Mouse (Mus musculus) embryonic facial prominence, embryonic 14.5 days (tissue): ENCODE measurements around the gene Crocc2. TPM values are rescaled to one million over a fixed set of nuclear protein-coding genes. Genes with fewer than 3 reads are reported as not detected.

ENCODE experiments used
- ATAC-seq: fragments of 200-750 bp; cut with Nextera tagmentation; 2 replicates; pipeline ENCODE4 v1.8.0; 2017; ENCODE audit warnings: low read depth, moderate number of reproducible peaks, moderate TSS enrichment
- DNase-seq: peaks from one replicate; pipeline ENCODE4 v3.0.0-alpha.2; 2015; ENCODE audit warnings: low spot score
- H3K27ac ChIP-seq: fragments of 300-500 bp; sonication (generic); replicated peaks from 2 replicates; pipeline ENCODE4 v1.5.1; 2014; ENCODE audit warnings: low read depth, mild to moderate bottlenecking, low read length, moderate library complexity
- H3K27me3 ChIP-seq: fragments of 300-500 bp; sonication (generic); replicated peaks from 2 replicates; pipeline ENCODE4 v1.6.1; 2014; ENCODE audit warnings: low read length; ENCODE audit not compliant: control insufficient read depth, insufficient read depth
- H3K36me3 ChIP-seq: fragments of 300-500 bp; sonication (generic); 2 replicates; pipeline ENCODE4 v1.6.1; 2014; ENCODE audit warnings: low read length, mixed read lengths; ENCODE audit not compliant: control insufficient read depth, insufficient read depth
- H3K4me1 ChIP-seq: fragments of 300-500 bp; sonication (generic); 2 replicates; pipeline ENCODE4 v1.6.1; 2014; ENCODE audit warnings: antibody characterized with exemption, low read length; ENCODE audit not compliant: control insufficient read depth, insufficient read depth
- H3K4me2 ChIP-seq: fragments of 300-500 bp; sonication (generic); 2 replicates; pipeline ENCODE4 v1.6.1; 2014; ENCODE audit warnings: low read depth, mild to moderate bottlenecking, low read length, moderate library complexity, mixed read lengths
- H3K4me3 ChIP-seq: fragments of 300-500 bp; sonication (generic); 2 replicates; pipeline ENCODE4 v1.5.1; 2014; ENCODE audit warnings: low read depth, mild to moderate bottlenecking, low read length
- H3K9ac ChIP-seq: fragments of 300-500 bp; sonication (generic); 2 replicates; pipeline ENCODE4 v1.6.1; 2014; ENCODE audit warnings: low read depth, mild to moderate bottlenecking, low read length, moderate library complexity, mixed read lengths
- H3K9me3 ChIP-seq: fragments of 300-500 bp; sonication (generic); 2 replicates; pipeline ENCODE4 v1.6.1; 2016; ENCODE audit warnings: low read length; ENCODE audit not compliant: control insufficient read depth
- WGBS: fragments of 180-500 bp; shearing (Covaris S2); extraction: QIAGEN DNeasy Blood & Tissue Kit; methylation state at CpG from one replicate; pipeline ENCODE4 v1.1.7; 2014; 5-methylcytosine and 5-hydroxymethylcytosine counted together
- polyA plus RNA-seq: library from polyadenylated mRNA; unstranded; fragments of >200 nt; fragmentation: Nextera tagmentation; extraction: Ambion mirVana; gene quantifications from 2 replicates; pipeline ENCODE4 v1.2.1, GENCODE M21; 2014

The Crocc2 gene
- polyA plus RNA-seq, 1 experiment from 2014 or later, result 3.0 TPM

DNA sequence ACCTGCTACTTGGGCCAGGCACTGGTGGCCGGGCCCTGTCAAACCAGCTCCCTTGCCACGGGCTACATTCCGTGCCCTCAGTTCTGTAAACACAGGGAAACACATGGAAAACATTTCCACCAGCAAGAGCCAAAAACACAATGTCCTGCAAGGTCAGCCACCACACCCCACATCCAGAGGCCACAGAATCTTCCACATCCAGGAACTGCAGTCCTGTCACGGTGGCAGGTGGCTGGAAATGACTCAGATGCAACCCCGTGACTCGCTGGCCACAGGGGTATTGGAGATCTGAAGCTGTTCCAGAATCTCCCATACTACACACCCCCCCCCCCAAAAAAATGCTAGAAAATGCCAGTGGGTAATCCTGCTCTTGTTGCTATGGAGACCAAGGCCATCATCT lies 60.7 kb downstream of the Crocc2 start:
- Histone ChIP-seq H3K27me3 (no peaks in the 10 kb centered on the region), H3K4me3 (no peak overlapping the region), H3K4me2 (no peak overlapping the region), H3K27ac (no peak overlapping the region), H3K9ac (no peak overlapping the region), H3K9me3 (no peaks in the 10 kb centered on the region), H3K4me1 (peaks cover 29% of the 10 kb centered on the region), H3K36me3 (no peaks in the 10 kb centered on the region)
- no peak for ATAC-seq
- no peak for DNase-seq
- 68% methylated on average over 6 of the region's 6 CpGs for WGBS

DNA sequence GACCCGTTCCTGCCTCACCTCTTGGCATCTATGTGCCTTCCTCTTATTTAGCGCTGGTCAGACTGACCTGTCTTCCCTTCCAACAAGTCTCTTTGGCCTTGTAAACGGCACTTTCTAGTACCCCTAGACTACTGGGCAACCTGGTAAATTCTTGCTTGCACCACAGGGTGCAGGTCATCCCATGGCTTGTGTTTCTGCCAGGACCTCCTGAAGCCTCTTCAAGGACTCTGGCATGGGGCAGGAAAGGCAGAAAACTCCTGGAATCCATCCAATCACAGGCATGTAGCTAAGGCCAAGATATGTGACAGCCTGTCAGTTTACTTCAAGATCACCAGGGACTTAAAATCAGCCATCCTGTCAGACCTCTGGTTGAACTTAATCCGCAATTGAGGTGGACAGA lies 61.1 kb downstream of the Crocc2 start:
- ATAC-seq, result no peak
- peaks cover 33% of the 10 kb centered on the region for H3K4me1 ChIP-seq
- no peak overlapping the region for H3K9ac ChIP-seq
- no peak overlapping the region for H3K27ac ChIP-seq
- no peaks in the 10 kb centered on the region for H3K36me3 ChIP-seq
- no peaks in the 10 kb centered on the region for H3K27me3 ChIP-seq
- H3K9me3 ChIP-seq, result no peaks in the 10 kb centered on the region
- no peak for DNase-seq
- H3K4me3 ChIP-seq, result no peak overlapping the region
- H3K4me2 ChIP-seq, result no peak overlapping the region
- 76% methylated on average over 3 of the region's 4 CpGs for WGBS

DNA sequence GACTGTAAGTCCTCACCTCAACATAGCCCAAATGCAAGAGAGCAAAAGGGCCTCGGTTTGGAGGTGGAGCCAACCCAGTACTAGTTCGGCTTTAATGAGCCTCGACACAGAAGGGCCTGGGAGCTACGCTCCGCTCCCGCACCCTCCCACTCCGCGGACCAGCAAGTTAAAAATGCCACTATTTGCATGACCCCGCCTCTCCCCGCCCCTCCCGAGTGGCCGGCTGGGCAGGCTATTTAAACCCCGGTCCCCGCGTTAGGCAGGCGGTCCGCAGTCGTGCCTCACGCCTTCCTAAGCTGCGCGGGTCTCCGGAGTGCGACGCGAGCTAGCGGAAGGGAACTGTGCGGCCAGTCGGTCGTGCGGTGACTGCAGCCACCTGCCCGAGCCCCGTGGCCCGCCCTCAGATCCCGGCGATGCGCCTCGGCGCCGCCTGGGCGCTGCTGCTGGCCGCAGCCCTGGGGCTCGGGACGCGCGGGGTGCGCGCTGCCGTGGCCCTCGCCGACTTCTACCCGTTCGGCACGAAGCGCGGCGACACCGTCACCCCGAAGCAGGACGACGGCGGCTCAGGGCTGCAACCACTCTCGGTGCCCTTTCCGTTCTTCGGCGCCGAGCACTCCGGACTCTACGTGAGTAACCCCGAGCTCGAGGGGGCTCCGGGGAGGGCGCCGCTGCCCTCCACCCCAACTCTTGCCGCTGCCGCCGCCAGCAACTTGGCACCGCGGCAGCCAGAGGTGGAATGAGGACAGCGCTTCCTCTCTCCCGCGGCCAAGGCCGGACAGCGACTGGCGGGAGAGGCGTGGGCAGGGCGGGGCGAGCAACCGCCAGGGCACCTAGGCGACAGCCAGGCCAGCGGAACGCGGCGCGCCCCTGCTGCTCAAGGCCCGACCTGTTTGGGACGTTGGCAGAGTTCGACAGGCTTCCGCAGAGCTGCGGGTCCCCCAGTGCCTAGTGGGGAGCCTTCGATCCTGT lies 67.3 kb downstream of the Crocc2 start, which contains the start of gene Sned1:
Sned1 (plus strand) TSS at position 266 of the 969 bp plus-strand sequence.
- H3K4me2 ChIP-seq, result peak within 1 kb of the TSS; percentile 96
- ATAC-seq (peak; percentile 92), DNase-seq (peak; percentile 94)
- H3K36me3 ChIP-seq, result no peaks in the 10 kb centered on the region
- H3K27ac ChIP-seq, result 0 out of 2 replicates have a peak within 1 kb of the TSS, but pooled peaks have one; percentile 39
- under 1% methylated on average over 42 of the region's 100 CpGs for WGBS
- peaks cover 37% of the 10 kb centered on the region for H3K4me1 ChIP-seq
- peak within 1 kb of the TSS; percentile 69 for H3K4me3 ChIP-seq
- H3K27me3 ChIP-seq, result no peaks in the 10 kb centered on the region; the same call in 1 of the 2 replicates
- no peaks in the 10 kb centered on the region for H3K9me3 ChIP-seq
- H3K9ac ChIP-seq, result peak within 1 kb of the TSS; percentile 72

DNA sequence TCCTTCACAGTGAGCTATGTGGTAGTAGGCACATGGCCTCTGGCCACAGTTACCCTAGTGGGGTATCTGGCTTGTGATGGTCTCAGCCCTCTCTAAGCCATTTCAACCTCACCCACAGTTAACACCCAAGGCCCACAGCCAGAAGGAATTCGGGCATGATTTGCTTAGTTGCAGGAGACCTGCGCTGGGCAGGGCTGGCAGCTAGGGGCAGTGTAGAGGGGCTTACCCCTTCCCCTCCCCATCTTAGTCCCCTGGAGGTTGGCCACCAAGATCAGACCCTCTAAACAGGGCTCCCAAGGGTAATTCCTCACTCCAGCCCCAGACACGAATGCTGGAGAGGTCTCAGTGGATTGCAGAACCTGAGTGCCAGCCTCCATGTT lies 68.0 kb downstream of the Crocc2 start:
- ATAC-seq (no peak), DNase-seq (peak; percentile 40)
- no peaks in the 10 kb centered on the region for H3K9me3 ChIP-seq
- H3K27me3 ChIP-seq, result no peaks in the 10 kb centered on the region; the same call in 1 of the 2 replicates
- peak overlapping the region; percentile 96 for H3K4me2 ChIP-seq
- H3K9ac ChIP-seq, result peak overlapping the region; percentile 72
- no peaks in the 10 kb centered on the region for H3K36me3 ChIP-seq
- H3K4me3 ChIP-seq, result peak overlapping the region; percentile 69
- 6% methylated on average over 2 of the region's 3 CpGs for WGBS
- peaks cover 34% of the 10 kb centered on the region for H3K4me1 ChIP-seq
- H3K27ac ChIP-seq, result no peak overlapping the region

DNA sequence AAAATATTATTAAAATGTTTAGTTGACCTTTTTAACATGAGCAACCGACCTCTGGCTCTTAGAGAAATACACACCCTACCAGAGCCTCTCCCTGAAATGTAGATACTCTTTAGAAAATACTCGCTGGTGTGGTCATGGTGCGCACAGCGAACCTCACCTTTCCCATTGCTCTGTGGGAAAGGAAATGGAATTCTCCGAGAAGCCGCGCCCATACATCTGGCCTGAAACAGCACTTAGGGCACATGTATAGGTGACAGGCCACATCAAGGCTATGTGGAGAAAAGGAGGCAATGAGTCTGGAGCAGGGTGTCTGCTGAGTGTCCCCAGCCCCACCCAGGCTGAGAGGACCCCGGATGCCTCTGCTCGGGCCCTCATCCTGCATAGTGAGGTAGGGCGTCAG lies 69.2 kb downstream of the Crocc2 start:
- peak overlapping the region; percentile 96; the same call in 1 of the 2 replicates for H3K4me2 ChIP-seq
- 0 out of 2 replicates have a peak overlapping the region, but pooled peaks have one; percentile 2 for H3K9ac ChIP-seq
- H3K4me3 ChIP-seq, result no peak overlapping the region; the same call in 1 of the 2 replicates
- 81% methylated on average over 10 of the region's 10 CpGs for WGBS
- H3K27me3 ChIP-seq, result no peaks in the 10 kb centered on the region; the same call in 1 of the 2 replicates
- H3K36me3 ChIP-seq, result no peaks in the 10 kb centered on the region
- no peak overlapping the region for H3K27ac ChIP-seq
- H3K4me1 ChIP-seq, result peaks cover 24% of the 10 kb centered on the region
- ATAC-seq, result no peak
- no peaks in the 10 kb centered on the region for H3K9me3 ChIP-seq
- no peak for DNase-seq

DNA sequence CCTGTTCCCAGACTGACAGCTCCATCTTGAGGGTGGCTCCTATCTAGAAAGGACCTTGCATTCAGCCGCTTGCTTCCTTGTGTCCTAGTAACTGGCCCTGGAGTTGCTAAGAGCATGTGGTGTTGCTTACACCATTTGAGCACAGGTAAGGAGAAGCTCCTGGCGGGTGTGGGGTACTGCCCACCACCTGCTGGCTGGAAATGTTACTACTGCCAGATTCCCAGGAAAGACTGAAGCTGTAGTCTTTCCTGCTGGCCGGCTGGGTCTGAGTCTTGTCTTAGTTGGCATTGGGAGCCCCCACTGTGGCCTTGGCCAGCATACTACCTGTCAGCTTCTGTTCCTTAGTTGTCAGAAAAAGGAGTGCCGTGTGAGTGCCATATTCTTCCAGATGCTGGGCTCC lies 69.7 kb downstream of the Crocc2 start:
- 45% methylated on average over 4 of the region's 4 CpGs for WGBS
- DNase-seq (no peak), ATAC-seq (no peak)
- Histone ChIP-seq H3K36me3 (no peaks in the 10 kb centered on the region), H3K4me1 (peaks cover 20% of the 10 kb centered on the region), H3K4me3 (no peak overlapping the region; the same call in 1 of the 2 replicates), H3K4me2 (peak overlapping the region; percentile 96; the same call in 1 of the 2 replicates), H3K9ac (no peak overlapping the region; the same call in 1 of the 2 replicates), H3K27ac (no peak overlapping the region), H3K27me3 (no peaks in the 10 kb centered on the region; the same call in 1 of the 2 replicates), H3K9me3 (no peaks in the 10 kb centered on the region)

DNA sequence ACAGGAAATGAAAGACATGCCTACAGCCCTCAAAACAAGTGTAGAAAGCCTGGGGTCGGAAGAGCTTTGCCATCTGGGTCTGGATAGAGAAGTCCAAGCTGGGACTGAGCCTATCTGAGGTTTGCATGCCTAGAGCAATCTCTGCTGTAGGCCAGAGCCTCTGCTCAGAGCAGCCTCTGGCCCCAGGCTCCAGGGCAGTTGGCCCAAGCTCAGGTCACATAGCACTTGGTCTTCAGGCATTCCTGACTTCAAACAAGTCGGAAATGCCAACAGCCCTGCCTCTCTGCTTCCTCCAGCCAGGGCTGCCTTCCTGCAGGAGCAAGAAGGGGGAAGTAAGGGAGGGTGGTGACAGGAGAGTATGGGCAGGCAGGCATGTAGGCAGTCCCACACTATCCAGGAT lies 77.4 kb downstream of the Crocc2 start:
- Histone ChIP-seq H3K4me2 (no peak overlapping the region), H3K4me1 (no peaks in the 10 kb centered on the region), H3K9me3 (no peaks in the 10 kb centered on the region), H3K4me3 (no peak overlapping the region), H3K27ac (no peak overlapping the region), H3K36me3 (no peaks in the 10 kb centered on the region), H3K27me3 (no peaks in the 10 kb centered on the region), H3K9ac (no peak overlapping the region)
- 35% methylated on average over 2 of the region's 2 CpGs for WGBS
- DNase-seq (no peak), ATAC-seq (no peak)

DNA sequence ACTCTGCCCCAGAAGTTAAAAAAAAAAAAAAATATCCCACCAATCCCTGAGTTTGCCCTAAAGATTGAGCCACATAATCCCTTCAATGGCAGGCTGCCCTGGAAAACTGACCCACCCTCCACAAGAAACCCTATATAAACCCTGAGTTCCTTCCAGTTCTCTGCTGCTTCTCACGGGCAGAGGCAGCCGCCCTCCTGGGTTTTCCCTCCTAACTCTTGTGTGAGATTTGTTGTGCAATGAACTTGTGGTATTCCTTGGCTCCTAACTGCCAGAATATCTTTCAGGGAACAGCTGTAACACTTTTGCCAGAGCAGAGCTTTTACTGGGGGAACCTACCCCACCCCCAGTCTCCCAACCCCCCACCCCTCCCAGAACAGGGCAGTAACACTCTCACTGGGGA lies 84.1 kb downstream of the Crocc2 start:
- Histone ChIP-seq H3K9ac (no peak overlapping the region), H3K27ac (no peak overlapping the region), H3K9me3 (no peaks in the 10 kb centered on the region), H3K27me3 (no peaks in the 10 kb centered on the region), H3K36me3 (no peaks in the 10 kb centered on the region), H3K4me1 (peaks cover 3% of the 10 kb centered on the region; the same call in 1 of the 2 replicates), H3K4me3 (no peak overlapping the region), H3K4me2 (no peak overlapping the region)
- WGBS, result 39% methylated on average over 2 of the region's 2 CpGs
- DNase-seq (no peak), ATAC-seq (no peak)
